Mouse (Mus musculus) kidney, postnatal 4 days (tissue): ENCODE data around the gene Hmga2.

Experiments used
- DNase-seq, 2 experiments: peaks; one replicate each; pipeline ENCODE4 v3.0.0; 2021; ENCODE audit warnings: mixed read lengths in 2 of 2

The Hmga2 gene

GRCm38 (mm10) chr10:120422820-120423219 lies 53.4 kb downstream of the Hmga2 start:
- no peak for DNase-seq

GRCm38 (mm10) chr10:120422050-120422449 lies 54.2 kb downstream of the Hmga2 start:
- DNase-seq = peak; percentile 51 to 65

GRCm38 (mm10) chr10:120420971-120421629 lies 55.2 kb downstream of the Hmga2 start:
- peak; percentile 37 to 46 for DNase-seq

- DNase-seq = no peak
Measured at GRCm38 (mm10) chr10:120418738-120419523, 57.3 kb downstream of the Hmga2 start.

GRCm38 (mm10) chr10:120418211-120418610 lies 58.1 kb downstream of the Hmga2 start:
- no peak for DNase-seq

GRCm38 (mm10) chr10:120417488-120418118 lies 58.7 kb downstream of the Hmga2 start:
- DNase-seq = peak; percentile 72 to 80

- peak in 1 of 2 experiments; percentile 31 for DNase-seq
Measured at GRCm38 (mm10) chr10:120417116-120417487, 59.2 kb downstream of the Hmga2 start.

GRCm38 (mm10) chr10:120416628-120417027 lies 59.6 kb downstream of the Hmga2 start:
- DNase-seq = no peak

GRCm38 (mm10) chr10:120412215-120412614 lies 64.1 kb downstream of the Hmga2 start:
- no peak for DNase-seq

- no peak for DNase-seq
Measured at GRCm38 (mm10) chr10:120410958-120411357, 65.3 kb downstream of the Hmga2 start.

GRCm38 (mm10) chr10:120409131-120409530 lies 67.1 kb downstream of the Hmga2 start:
- DNase-seq = no peak

GRCm38 (mm10) chr10:120407230-120407629 lies 69.0 kb downstream of the Hmga2 start:
- no peak for DNase-seq

- no peak for DNase-seq
Measured at GRCm38 (mm10) chr10:120406038-120406437, 70.2 kb downstream of the Hmga2 start.

- DNase-seq = no peak
Measured at GRCm38 (mm10) chr10:120405322-120405721, 70.9 kb downstream of the Hmga2 start.

GRCm38 (mm10) chr10:120402966-120403365 lies 73.3 kb downstream of the Hmga2 start:
- DNase-seq = no peak

GRCm38 (mm10) chr10:120401787-120402186 lies 74.5 kb downstream of the Hmga2 start:
- no peak for DNase-seq

- no peak for DNase-seq
Measured at GRCm38 (mm10) chr10:120399846-120400510, 76.3 kb downstream of the Hmga2 start.

- DNase-seq = no peak
Measured at GRCm38 (mm10) chr10:120398745-120399144, 77.5 kb downstream of the Hmga2 start.

GRCm38 (mm10) chr10:120397211-120397631 lies 79.0 kb downstream of the Hmga2 start:
- DNase-seq = no peak

- DNase-seq = no peak
Measured at GRCm38 (mm10) chr10:120395550-120395949, 80.7 kb downstream of the Hmga2 start.

- DNase-seq = no peak
Measured at GRCm38 (mm10) chr10:120394740-120395139, 81.5 kb downstream of the Hmga2 start.

- peak in 1 of 2 experiments; percentile 31 for DNase-seq
Measured at GRCm38 (mm10) chr10:120391971-120392716, 84.1 kb downstream of the Hmga2 start.
